Mouse (Mus musculus) heart, postnatal 14 days (tissue): ENCODE measurements around the gene Ccn5. TPM values are rescaled to one million over a fixed set of nuclear protein-coding genes. Genes with fewer than 3 reads are reported as not detected.
A peak's percentile ranks its signal among the peaks of the same experiment; 100 is the strongest.

Experiments
- DNase-seq, 2 experiments: peaks; one replicate each; pipeline ENCODE4 v3.0.0; 2021 to 2022
- intact Hi-C: fragments of 180-260 bp; cut with DNase I; formaldehyde crosslinking; loops from one replicate; pipeline ENCODE4 v1.15.1; 2025
- long read RNA-seq, 2 experiments: library from polyadenylated mRNA; stranded (forward); transcript quantifications; one replicate each; pipeline ENCODE4 v2.0.0; 2021
- total RNA-seq, 2 experiments: library from RNA; stranded (reverse); gene quantifications; 2 replicates each; pipeline ENCODE4 v1.2.3; 2021

The Ccn5 gene
- total RNA-seq: under 1 TPM; 0.29 to 0.88 TPM
- long read RNA-seq, experiment 1, partial matches to known transcripts: 0 of 1 reads
- long read RNA-seq, experiment 1, other reads (novel, unspliced or antisense): 0 of 1 reads
- long read RNA-seq, experiment 2, partial matches to known transcripts: 0 of 1 reads
- long read RNA-seq, experiment 2, other reads (novel, unspliced or antisense): 1 of 1 reads

- intact Hi-C loops: loop anchor here (5.0 to 10.0 kb wide), 3 partner anchors 88 to 286 kb away; partner anchors contain the start of gene Ttpal
- DNase-seq: peak; percentile 83 to 89
Observed at GRCm38 (mm10) chr2:163820607-163821006, at the start of gene Ccn5. TSS of gene Ccn5 (plus strand) at chr2:163820861.

- intact Hi-C loops: no loop called here
- DNase-seq: no peak
Observed at GRCm38 (mm10) chr2:163776661-163777060, 44.0 kb upstream of the Ccn5 start.

- intact Hi-C loops: no loop called here
- DNase-seq: no peak
Observed at GRCm38 (mm10) chr2:163777061-163777460, 43.6 kb upstream of the Ccn5 start.

GRCm38 (mm10) chr2:163778896-163779295 lies 41.8 kb upstream of the Ccn5 start:
- DNase-seq: no peak
- intact Hi-C loops: no loop called here

- DNase-seq: no peak
- intact Hi-C loops: loop anchor here (10.0 kb wide), 4 partner anchors 51 to 249 kb away; partner anchors contain the start of genes Serinc3 and Ttpal
Observed at GRCm38 (mm10) chr2:163783368-163783767, 37.3 kb upstream of the Ccn5 start.

GRCm38 (mm10) chr2:163783901-163784300 lies 36.8 kb upstream of the Ccn5 start:
- intact Hi-C loops: loop anchor here (10.0 kb wide), 4 partner anchors 51 to 249 kb away; partner anchors contain the start of genes Serinc3 and Ttpal
- peak; percentile 18 to 20 for DNase-seq

GRCm38 (mm10) chr2:163787086-163787485 lies 33.6 kb upstream of the Ccn5 start:
- DNase-seq: no peak
- intact Hi-C loops: loop anchor here (10.0 kb wide), 4 partner anchors 48 to 252 kb away; partner anchors contain the start of genes Serinc3 and Ttpal

- intact Hi-C loops: loop anchor here (10.0 kb wide), 4 partner anchors 47 to 253 kb away; partner anchors contain the start of genes Serinc3 and Ttpal
- peak; percentile 31 to 64 for DNase-seq
Observed at GRCm38 (mm10) chr2:163787709-163788108, 33.0 kb upstream of the Ccn5 start.

GRCm38 (mm10) chr2:163788484-163788883 lies 32.2 kb upstream of the Ccn5 start:
- intact Hi-C loops: loop anchor here (10.0 kb wide), 4 partner anchors 46 to 254 kb away; partner anchors contain the start of genes Serinc3 and Ttpal
- DNase-seq: peak; percentile 69 to 82

GRCm38 (mm10) chr2:163798411-163798810 lies 22.2 kb upstream of the Ccn5 start:
- DNase-seq: peak; percentile 54 to 72
- intact Hi-C loops: no loop called here

GRCm38 (mm10) chr2:163800832-163801231 lies 19.8 kb upstream of the Ccn5 start:
- intact Hi-C loops: no loop called here
- DNase-seq: peak; percentile 16 to 35

- DNase-seq: no peak
- intact Hi-C loops: no loop called here
Observed at GRCm38 (mm10) chr2:163801406-163801805, 19.3 kb upstream of the Ccn5 start.

GRCm38 (mm10) chr2:163803838-163804237 lies 16.8 kb upstream of the Ccn5 start:
- DNase-seq: no peak
- intact Hi-C loops: no loop called here

- intact Hi-C loops: no loop called here
- DNase-seq: no peak
Observed at GRCm38 (mm10) chr2:163809166-163809565, 11.5 kb upstream of the Ccn5 start.

GRCm38 (mm10) chr2:163809704-163810103 lies 11.0 kb upstream of the Ccn5 start:
- intact Hi-C loops: no loop called here
- DNase-seq: no peak

- DNase-seq: no peak
- intact Hi-C loops: no loop called here
Observed at GRCm38 (mm10) chr2:163813077-163813476, 7.6 kb upstream of the Ccn5 start.

- DNase-seq: no peak
- intact Hi-C loops: no loop called here
Observed at GRCm38 (mm10) chr2:163814739-163815465, 5.8 kb upstream of the Ccn5 start.

GRCm38 (mm10) chr2:163823248-163823647 lies 2.6 kb downstream of the Ccn5 start:
- peak; percentile 62 to 76 for DNase-seq
- intact Hi-C loops: loop anchor here (5.0 to 10.0 kb wide), 3 partner anchors 91 to 288 kb away; partner anchors contain the start of gene Ttpal

GRCm38 (mm10) chr2:163823771-163824170 lies 3.1 kb downstream of the Ccn5 start:
- peak in 1 of 2 experiments; percentile 32 for DNase-seq
- intact Hi-C loops: loop anchor here (5.0 to 10.0 kb wide), 3 partner anchors 91 to 289 kb away; partner anchors contain the start of gene Ttpal

- DNase-seq: no peak
- intact Hi-C loops: loop anchor here (10.0 kb wide), 1 partner anchor 291 kb away; no protein-coding TSS in a partner anchor
Observed at GRCm38 (mm10) chr2:163825861-163826260, 5.2 kb downstream of the Ccn5 start.

GRCm38 (mm10) chr2:163826494-163826893 lies 5.8 kb downstream of the Ccn5 start:
- intact Hi-C loops: loop anchor here (10.0 kb wide), 1 partner anchor 292 kb away; no protein-coding TSS in a partner anchor
- DNase-seq: no peak
